Comparison of ENCODE assay signal across 8 mouse cellular contexts in genomic region chr3:5860237-5860636, GRCm38 (mm10).
A peak's percentile ranks its signal among the peaks of the same experiment; 100 is the strongest.
DNase-seq lines count a peak whose midpoint lies in the region.
"Not testable (repeated sequence)": the region's sequence is repeated elsewhere in the genome, so short reads cannot be mapped to it uniquely, and the experiment has no call there.

No protein-coding gene starts in this region.

- intact Hi-C loops in left cerebral cortex, postnatal 10 days (cut with DNase I), result not testable (repeated sequence)

- DNase-seq in adrenal gland, postnatal 14 days, result peak; percentile 96
- peak; percentile 100 for DNase-seq in frontal cortex, adult 2 months (ENCODE audit: extremely low spot score in 1 of 2, low spot score in 1 of 2)
- peak; percentile 100 for DNase-seq in heart, adult 8-10 months (ENCODE audit: low spot score)
- peak; percentile 96 to 97 for DNase-seq in kidney, postnatal 4 days
- DNase-seq in left cerebral cortex, postnatal 10 days (ENCODE audit: extremely low spot score in 1 of 2, low spot score in 2 of 2), result peak; percentile 96 to 100
- peak; percentile 99 for DNase-seq in ovary, adult 18-20 months (ENCODE audit: low spot score)
- peak; percentile 99 to 100 for DNase-seq in spleen, postnatal 4 days (ENCODE audit: low spot score in 2 of 2)
- peak; percentile 100 for DNase-seq in urinary bladder, postnatal 4 days (ENCODE audit: low spot score in 2 of 2)

Comparison
In these comparisons a context has a peak if more than half of its experiments do, and no peak if none do; other contexts are left out.
1. Peak in every context shown above with its lines: DNase-seq.